Mouse (Mus musculus): ENCODE results near the gene Xpr1. TPM values are rescaled to one million over a fixed set of nuclear protein-coding genes. Genes with fewer than 3 reads are reported as not detected.

Xpr1 gene
- polyA plus RNA-seq, 1 experiment from 2014 or later: 6.8 TPM

DNA sequence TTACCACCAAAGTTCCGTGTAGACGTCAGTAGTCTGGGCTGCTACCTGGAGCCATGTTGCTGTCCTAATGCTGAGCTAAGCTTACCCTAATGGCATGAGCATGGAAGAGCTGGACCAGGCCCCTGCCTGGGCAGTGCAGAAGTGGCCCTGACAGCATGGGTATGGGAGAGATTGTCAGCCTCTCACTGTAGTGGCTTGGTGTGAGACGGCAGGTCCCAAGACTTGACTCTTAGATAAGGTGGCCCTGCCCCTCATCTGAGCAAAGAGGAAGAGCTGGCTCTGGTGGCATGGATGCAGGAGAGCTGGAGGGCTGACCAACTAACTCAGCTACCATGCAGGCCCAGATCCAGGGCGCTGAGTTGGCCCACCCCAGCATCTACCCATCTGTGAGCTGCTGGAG, 79.9 kb downstream of the Xpr1 start:
- no peak for DNase-seq (ENCODE audit: low spot score)
- no peaks in the 10 kb centered on the region for H3K27me3 ChIP-seq (replicated peaks; ENCODE audit: control insufficient read depth, insufficient read depth, low read length)
- no peak overlapping the region for H3K4me2 ChIP-seq (ENCODE audit: low read length)

DNA sequence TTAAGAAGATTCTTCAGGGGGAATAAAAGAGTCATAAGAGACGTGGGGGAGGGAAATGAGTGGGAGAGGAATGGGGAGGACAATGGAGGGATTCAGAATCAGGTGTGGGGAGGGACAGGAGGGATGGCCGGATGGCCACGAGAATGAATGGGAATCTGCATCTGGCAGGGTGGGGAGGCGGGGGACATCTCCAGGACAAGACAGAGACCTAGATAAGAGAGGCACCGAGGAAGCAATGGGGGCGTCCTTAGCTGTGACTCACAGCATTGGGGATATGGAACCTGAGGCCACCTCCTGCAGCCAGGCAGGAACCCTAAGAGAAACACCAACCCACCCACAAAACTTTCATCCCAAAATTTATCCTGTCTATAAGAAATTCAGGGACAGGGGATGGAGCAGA, 81.3 kb downstream of the Xpr1 start:
- Histone ChIP-seq H3K4me2 (ENCODE audit: low read length) (no peak overlapping the region), H3K9me3 (ENCODE audit: control insufficient read depth, low read length) (no peaks in the 10 kb centered on the region), H3K4me1 (replicated peaks; ENCODE audit: control insufficient read depth, insufficient read depth, low read length) (no peaks in the 10 kb centered on the region), H3K36me3 (ENCODE audit: control insufficient read depth, insufficient read depth, low read length) (no peaks in the 10 kb centered on the region), H3K27ac (ENCODE audit: low read depth) (no peak overlapping the region), H3K9ac (ENCODE audit: low read length) (no peak overlapping the region), H3K4me3 (ENCODE audit: low read depth, low read length) (no peak overlapping the region), H3K27me3 (replicated peaks; ENCODE audit: control insufficient read depth, insufficient read depth, low read length) (no peaks in the 10 kb centered on the region)
- WGBS: 67% methylated on average over 6 of the region's 6 CpGs
- no peak for ATAC-seq (replicated peaks; ENCODE audit: low FRiP score, low TSS enrichment, low read depth)
- DNase-seq (ENCODE audit: low spot score): no peak

More for the DNA sequence above, 79.9 kb downstream of the Xpr1 start:
- H3K36me3 ChIP-seq (ENCODE audit: control insufficient read depth, insufficient read depth, low read length): no peaks in the 10 kb centered on the region
- no peak for ATAC-seq (replicated peaks; ENCODE audit: low FRiP score, low TSS enrichment, low read depth)
- 85% methylated on average over 4 of the region's 4 CpGs for WGBS
- H3K4me1 ChIP-seq (replicated peaks; ENCODE audit: control insufficient read depth, insufficient read depth, low read length): no peaks in the 10 kb centered on the region
- H3K9me3 ChIP-seq (ENCODE audit: control insufficient read depth, low read length): no peaks in the 10 kb centered on the region
- no peak overlapping the region for H3K9ac ChIP-seq (ENCODE audit: low read length)
- no peak overlapping the region for H3K4me3 ChIP-seq (ENCODE audit: low read depth, low read length)
- no peak overlapping the region for H3K27ac ChIP-seq (ENCODE audit: low read depth)

DNA sequence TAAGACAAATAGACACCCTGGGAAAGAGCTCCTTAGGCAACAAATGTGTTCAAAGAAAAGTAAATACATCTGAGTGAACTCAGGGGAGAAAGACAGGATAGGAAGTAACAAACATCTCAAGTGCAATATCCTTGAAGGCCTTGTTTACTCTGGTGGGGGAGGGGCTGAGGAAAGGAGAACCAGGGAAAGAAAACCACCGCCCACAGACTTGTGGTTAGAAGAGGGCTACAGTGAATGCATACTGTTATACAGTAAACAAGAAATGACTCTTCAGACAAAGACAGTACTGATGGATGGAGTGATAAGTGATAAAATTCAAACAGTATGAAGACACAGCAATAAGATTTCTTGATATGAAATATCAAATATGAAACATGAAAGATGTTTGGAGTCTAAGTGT, 95.0 kb downstream of the Xpr1 start:
- DNase-seq (ENCODE audit: low spot score) (no peak), ATAC-seq (replicated peaks; ENCODE audit: low FRiP score, low TSS enrichment, low read depth) (no peak)
- H3K36me3 ChIP-seq (ENCODE audit: control insufficient read depth, insufficient read depth, low read length): no peaks in the 10 kb centered on the region
- no peaks in the 10 kb centered on the region for H3K27me3 ChIP-seq (replicated peaks; ENCODE audit: control insufficient read depth, insufficient read depth, low read length)
- H3K4me2 ChIP-seq (ENCODE audit: low read length): no peak overlapping the region
- H3K9me3 ChIP-seq (ENCODE audit: control insufficient read depth, low read length): no peaks in the 10 kb centered on the region
- no peaks in the 10 kb centered on the region for H3K4me1 ChIP-seq (replicated peaks; ENCODE audit: control insufficient read depth, insufficient read depth, low read length)
- H3K27ac ChIP-seq (ENCODE audit: low read depth): no peak overlapping the region
- no peak overlapping the region for H3K9ac ChIP-seq (ENCODE audit: low read length)
- WGBS: 70% methylated on average over 1 of the region's 1 CpGs
- H3K4me3 ChIP-seq (ENCODE audit: low read depth, low read length): no peak overlapping the region

DNA sequence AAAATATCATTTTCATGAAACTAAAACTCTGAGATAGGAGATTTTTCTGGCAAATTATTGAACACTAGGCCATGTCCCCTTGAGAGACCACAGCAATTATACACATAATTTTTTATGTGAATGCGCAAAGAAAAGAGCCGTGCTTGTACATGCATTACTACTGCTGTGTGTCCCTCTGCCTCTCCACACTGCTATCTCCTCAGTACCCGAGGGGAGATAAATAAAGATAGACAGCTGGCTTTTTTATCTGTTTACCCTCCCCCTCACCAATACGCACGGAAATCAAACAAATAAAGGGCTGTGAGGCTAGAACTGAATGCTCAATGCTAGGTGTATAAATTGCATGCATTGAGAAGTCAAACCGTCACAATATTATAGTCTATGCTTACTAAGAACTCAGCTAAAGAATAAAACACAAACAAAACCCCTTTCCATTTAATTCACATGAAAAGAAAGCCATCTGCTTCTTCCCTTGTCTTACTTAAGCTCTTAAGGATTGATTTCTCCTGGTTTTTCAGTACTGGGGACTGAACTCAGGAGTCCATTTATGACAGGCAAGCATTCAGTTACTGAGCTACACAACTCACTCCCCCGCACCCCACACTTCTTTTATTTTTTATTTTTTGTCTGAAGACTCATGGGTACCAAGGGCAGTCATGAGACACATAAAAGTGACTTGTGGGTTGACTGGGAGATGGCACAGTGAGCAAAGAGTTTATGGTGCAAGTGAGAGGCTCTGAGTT, 97.0 kb downstream of the Xpr1 start:
- ATAC-seq (replicated peaks; ENCODE audit: low FRiP score, low TSS enrichment, low read depth): no peak
- Histone ChIP-seq H3K36me3 (ENCODE audit: control insufficient read depth, insufficient read depth, low read length) (no peaks in the 10 kb centered on the region), H3K27ac (ENCODE audit: low read depth) (no peak overlapping the region), H3K9me3 (ENCODE audit: control insufficient read depth, low read length) (no peaks in the 10 kb centered on the region), H3K4me2 (ENCODE audit: low read length) (no peak overlapping the region), H3K27me3 (replicated peaks; ENCODE audit: control insufficient read depth, insufficient read depth, low read length) (no peaks in the 10 kb centered on the region), H3K9ac (ENCODE audit: low read length) (no peak overlapping the region), H3K4me1 (replicated peaks; ENCODE audit: control insufficient read depth, insufficient read depth, low read length) (no peaks in the 10 kb centered on the region), H3K4me3 (ENCODE audit: low read depth, low read length) (no peak overlapping the region)
- DNase-seq (ENCODE audit: low spot score): no peak
- WGBS: 68% methylated on average over 7 of the region's 7 CpGs

DNA sequence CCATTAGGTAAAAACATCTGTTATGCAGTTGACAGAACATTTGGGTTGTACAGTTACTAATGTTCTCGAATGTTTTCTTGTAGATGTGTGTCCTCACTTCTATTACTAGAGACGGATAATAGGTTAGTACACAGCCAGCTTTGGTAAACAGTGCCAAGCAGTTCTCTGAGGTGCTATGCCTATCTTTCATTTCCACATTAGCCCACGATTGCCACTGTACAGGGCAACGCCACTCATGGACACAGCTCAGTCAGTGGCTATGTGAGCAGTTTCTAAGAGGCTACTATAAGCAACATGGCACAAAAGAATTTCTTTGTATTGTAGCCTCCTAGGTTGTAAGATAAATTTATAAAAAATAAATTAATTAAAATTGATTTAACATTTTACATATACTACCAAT, 97.7 kb downstream of the Xpr1 start:
- WGBS: 81% methylated on average over 4 of the region's 4 CpGs
- no peak for ATAC-seq (replicated peaks; ENCODE audit: low FRiP score, low TSS enrichment, low read depth)

DNA sequence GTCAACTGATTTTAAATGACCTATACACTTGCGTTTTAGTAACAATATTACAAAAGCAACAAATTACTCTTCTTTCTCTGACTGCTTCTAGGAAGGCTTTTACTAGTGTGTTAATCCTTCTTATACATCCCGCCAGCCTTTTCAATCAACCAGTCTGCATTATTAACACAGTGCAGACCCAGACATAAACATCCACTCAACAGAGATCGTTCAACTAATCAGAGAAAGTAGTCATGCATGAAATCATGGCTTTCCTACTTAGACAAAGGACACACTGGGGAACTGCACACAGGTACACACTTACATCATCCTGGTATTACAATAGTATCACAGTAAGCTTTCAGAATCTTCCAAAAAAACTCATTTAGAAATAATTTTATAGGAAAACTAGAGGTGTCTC, 105.5 kb downstream of the Xpr1 start:
- ATAC-seq (replicated peaks; ENCODE audit: low FRiP score, low TSS enrichment, low read depth) (no peak), DNase-seq (ENCODE audit: low spot score) (no peak)
- Histone ChIP-seq H3K27ac (ENCODE audit: low read depth) (no peak overlapping the region), H3K4me1 (replicated peaks; ENCODE audit: control insufficient read depth, insufficient read depth, low read length) (no peaks in the 10 kb centered on the region), H3K27me3 (replicated peaks; ENCODE audit: control insufficient read depth, insufficient read depth, low read length) (no peaks in the 10 kb centered on the region), H3K36me3 (ENCODE audit: control insufficient read depth, insufficient read depth, low read length) (peaks cover 3% of the 10 kb centered on the region; the same call in 1 of the 2 replicates), H3K9ac (ENCODE audit: low read length) (no peak overlapping the region), H3K4me2 (ENCODE audit: low read length) (no peak overlapping the region), H3K9me3 (ENCODE audit: control insufficient read depth, low read length) (no peaks in the 10 kb centered on the region), H3K4me3 (ENCODE audit: low read depth, low read length) (no peak overlapping the region)
- 71% methylated on average over 3 of the region's 3 CpGs for WGBS

More for the DNA sequence above, 97.7 kb downstream of the Xpr1 start:
- Histone ChIP-seq H3K36me3 (ENCODE audit: control insufficient read depth, insufficient read depth, low read length) (no peaks in the 10 kb centered on the region), H3K27ac (ENCODE audit: low read depth) (no peak overlapping the region), H3K27me3 (replicated peaks; ENCODE audit: control insufficient read depth, insufficient read depth, low read length) (no peaks in the 10 kb centered on the region), H3K9ac (ENCODE audit: low read length) (no peak overlapping the region), H3K4me1 (replicated peaks; ENCODE audit: control insufficient read depth, insufficient read depth, low read length) (no peaks in the 10 kb centered on the region), H3K4me2 (ENCODE audit: low read length) (no peak overlapping the region), H3K4me3 (ENCODE audit: low read depth, low read length) (no peak overlapping the region), H3K9me3 (ENCODE audit: control insufficient read depth, low read length) (no peaks in the 10 kb centered on the region)
- no peak for DNase-seq (ENCODE audit: low spot score)

DNA sequence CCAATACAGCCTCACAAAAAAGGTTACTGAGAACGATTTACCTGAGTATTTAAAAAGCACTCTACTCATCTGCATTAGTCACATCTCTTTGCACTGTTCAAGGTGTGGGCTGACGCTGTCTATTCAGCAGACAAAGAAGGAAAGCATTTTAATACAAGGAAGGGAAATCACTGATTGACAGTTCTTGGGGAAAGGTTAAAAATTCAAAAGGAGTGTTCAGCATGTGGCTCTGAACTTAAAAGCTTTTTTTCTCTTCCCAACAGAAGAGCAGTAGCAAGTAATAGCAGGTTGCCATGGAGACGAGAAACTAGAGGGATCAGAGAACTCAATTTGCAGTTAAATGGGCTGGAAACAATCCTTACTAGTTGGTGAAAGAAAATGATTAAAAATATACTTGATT, 110.3 kb downstream of the Xpr1 start:
- Histone ChIP-seq H3K4me2 (ENCODE audit: low read length) (no peak overlapping the region), H3K4me3 (ENCODE audit: low read depth, low read length) (no peak overlapping the region), H3K27me3 (replicated peaks; ENCODE audit: control insufficient read depth, insufficient read depth, low read length) (no peaks in the 10 kb centered on the region), H3K9me3 (ENCODE audit: control insufficient read depth, low read length) (no peaks in the 10 kb centered on the region), H3K9ac (ENCODE audit: low read length) (no peak overlapping the region), H3K27ac (ENCODE audit: low read depth) (no peak overlapping the region), H3K36me3 (ENCODE audit: control insufficient read depth, insufficient read depth, low read length) (peaks cover 6% of the 10 kb centered on the region; the same call in 1 of the 2 replicates), H3K4me1 (replicated peaks; ENCODE audit: control insufficient read depth, insufficient read depth, low read length) (no peaks in the 10 kb centered on the region)
- ATAC-seq (replicated peaks; ENCODE audit: low FRiP score, low TSS enrichment, low read depth) (no peak), DNase-seq (ENCODE audit: low spot score) (no peak)
- 73% methylated on average over 3 of the region's 3 CpGs for WGBS

DNA sequence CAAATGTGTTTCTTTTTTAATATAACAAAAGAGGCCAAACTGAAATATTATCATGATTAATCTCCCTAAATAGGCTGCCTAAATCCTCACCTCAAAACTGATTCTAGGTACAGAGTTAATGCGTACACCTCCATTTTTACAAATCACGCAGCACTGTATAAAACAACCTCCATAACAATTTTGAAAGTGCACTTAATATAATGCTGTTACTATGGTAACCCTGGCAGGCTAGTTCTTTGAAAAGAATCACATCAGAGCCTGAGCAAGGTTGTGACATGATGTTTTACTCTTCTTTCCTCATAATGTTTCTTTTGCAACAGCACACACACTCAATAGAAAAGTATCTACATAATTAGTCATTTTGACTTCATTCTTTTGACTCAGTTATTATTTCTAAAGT, 113.8 kb downstream of the Xpr1 start:
- Histone ChIP-seq H3K36me3 (ENCODE audit: control insufficient read depth, insufficient read depth, low read length) (peaks cover 4% of the 10 kb centered on the region; the same call in 1 of the 2 replicates), H3K27ac (ENCODE audit: low read depth) (no peak overlapping the region), H3K9me3 (ENCODE audit: control insufficient read depth, low read length) (no peaks in the 10 kb centered on the region), H3K4me1 (replicated peaks; ENCODE audit: control insufficient read depth, insufficient read depth, low read length) (no peaks in the 10 kb centered on the region), H3K9ac (ENCODE audit: low read length) (no peak overlapping the region), H3K27me3 (replicated peaks; ENCODE audit: control insufficient read depth, insufficient read depth, low read length) (no peaks in the 10 kb centered on the region), H3K4me3 (ENCODE audit: low read depth, low read length) (no peak overlapping the region), H3K4me2 (ENCODE audit: low read length) (no peak overlapping the region)
- WGBS: 85% methylated on average over 2 of the region's 2 CpGs
- ATAC-seq (replicated peaks; ENCODE audit: low FRiP score, low TSS enrichment, low read depth) (no peak), DNase-seq (ENCODE audit: low spot score) (no peak)

DNA sequence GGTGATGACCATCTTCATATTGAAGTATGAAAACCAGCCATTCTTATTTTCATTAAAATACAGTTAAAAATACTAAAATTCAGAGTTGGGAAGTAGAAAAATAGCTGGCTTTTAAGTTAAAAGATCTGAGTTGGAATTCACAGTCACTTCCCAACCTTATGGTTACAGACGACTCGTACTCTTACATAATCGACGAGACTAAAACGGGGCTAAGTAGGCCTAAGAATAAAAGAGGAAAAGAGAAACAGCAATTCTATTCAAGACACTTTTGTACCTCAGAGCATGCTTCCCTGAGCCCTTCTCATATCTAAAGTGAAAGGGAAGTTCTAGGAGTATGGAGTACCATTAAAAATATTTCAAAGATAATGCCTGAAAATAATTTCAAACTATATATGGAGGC, 119.6 kb downstream of the Xpr1 start:
- no peaks in the 10 kb centered on the region for H3K36me3 ChIP-seq (ENCODE audit: control insufficient read depth, insufficient read depth, low read length)
- 93% methylated on average over 5 of the region's 5 CpGs for WGBS
- H3K4me1 ChIP-seq (replicated peaks; ENCODE audit: control insufficient read depth, insufficient read depth, low read length): no peaks in the 10 kb centered on the region
- no peak overlapping the region for H3K9ac ChIP-seq (ENCODE audit: low read length)
- DNase-seq (ENCODE audit: low spot score) (no peak), ATAC-seq (replicated peaks; ENCODE audit: low FRiP score, low TSS enrichment, low read depth) (no peak)
- no peak overlapping the region for H3K4me2 ChIP-seq (ENCODE audit: low read length)
- H3K27ac ChIP-seq (ENCODE audit: low read depth): no peak overlapping the region
- no peaks in the 10 kb centered on the region for H3K27me3 ChIP-seq (replicated peaks; ENCODE audit: control insufficient read depth, insufficient read depth, low read length)
- no peak overlapping the region for H3K4me3 ChIP-seq (ENCODE audit: low read depth, low read length)
- no peaks in the 10 kb centered on the region for H3K9me3 ChIP-seq (ENCODE audit: control insufficient read depth, low read length)
